ENCODE assay signal across 27 mouse cellular contexts in the genomic region with DNA sequence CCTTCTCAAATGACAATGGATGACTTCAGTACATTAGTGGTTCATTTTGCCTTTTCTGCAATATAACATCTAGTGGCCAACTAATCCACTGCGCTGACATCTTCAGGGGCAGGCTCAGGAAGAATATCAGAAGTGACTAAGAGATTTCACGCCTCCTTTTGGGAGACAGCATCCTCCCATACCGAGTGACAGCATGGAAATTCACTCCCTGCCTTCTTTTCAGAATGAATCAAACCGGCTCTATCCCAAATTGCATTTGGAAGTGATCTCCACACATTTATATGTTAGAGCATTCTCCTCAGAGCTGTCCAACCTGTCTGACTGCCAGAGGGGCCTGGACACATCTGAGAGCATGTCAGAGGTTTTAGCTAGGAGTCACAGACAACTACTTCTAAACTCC.
"Had no signal": no experiment of that assay in that cellular context is flagged by ENCODE, and none has a peak within 500 bp of the region (broad histone marks: within the 10 kb centered on the region; RNA-seq: fewer than 3 reads in every experiment).

No protein-coding gene starts in this region.

- DNase-seq: gastrocnemius, adult 2 months; gastrocnemius, postnatal 10 days; gastrocnemius, postnatal 25 days; heart, adult 18-20 months; heart, postnatal 10 days; heart, postnatal 4 days; kidney, adult 18-20 months; kidney, adult 8-10 months; kidney, postnatal 10 days; kidney, postnatal 25 days; kidney, postnatal 4 days; liver; liver, embryonic 13.5 days had no signal

- H3K9me3 ChIP-seq: heart, embryonic 10.5 days; hindbrain, embryonic 12.5 days; intestine, embryonic 15.5 days; limb, embryonic 10.5 days; limb, embryonic 12.5 days; liver, embryonic 13.5 days had no signal

- H3K27ac ChIP-seq: gastrocnemius, adult 2 months; heart, embryonic 10.5 days; hindbrain, embryonic 10.5 days; hindbrain, embryonic 12.5 days; hindbrain, embryonic 14.5 days; intestine, embryonic 15.5 days; layer of hippocampus, adult 2 months; left cerebral cortex, adult 2 months; limb, embryonic 10.5 days; limb, embryonic 12.5 days; liver, embryonic 13.5 days had no signal

- H3K4me2 ChIP-seq: heart, embryonic 12.5 days; hindbrain, embryonic 12.5 days; hindbrain, embryonic 14.5 days; intestine, embryonic 15.5 days; limb, embryonic 12.5 days; liver, embryonic 11.5 days; liver, embryonic 13.5 days had no signal

- ATAC-seq: hindbrain, embryonic 16.5 days; inflammation-experienced regulatory T-cells, adult 6 months; intestine, embryonic 15.5 days; intestine, postnatal 0 days had no signal

- H3K9ac ChIP-seq: heart, embryonic 12.5 days; hindbrain, embryonic 12.5 days; hindbrain, embryonic 14.5 days; intestine, embryonic 15.5 days; limb, embryonic 12.5 days; liver, embryonic 13.5 days had no signal

- H3K4me3 ChIP-seq: gastrocnemius, adult 2 months; heart, embryonic 10.5 days; heart, embryonic 12.5 days; hindbrain, embryonic 10.5 days; hindbrain, embryonic 12.5 days; intestine, embryonic 15.5 days; layer of hippocampus, adult 2 months; left cerebral cortex, adult 2 months; limb, embryonic 10.5 days; limb, embryonic 12.5 days; liver, embryonic 13.5 days had no signal

- H3K36me3 ChIP-seq: heart, embryonic 10.5 days; heart, embryonic 12.5 days; hindbrain, embryonic 10.5 days; hindbrain, embryonic 12.5 days; intestine, embryonic 15.5 days; limb, embryonic 10.5 days; limb, embryonic 12.5 days; liver, embryonic 13.5 days had no signal

- H3K4me1 ChIP-seq: limb, embryonic 12.5 days; liver, embryonic 13.5 days had no signal

- H3K27me3 ChIP-seq: heart, embryonic 12.5 days; hindbrain, embryonic 12.5 days; intestine, embryonic 15.5 days; liver, embryonic 13.5 days had no signal
